Mouse (Mus musculus) urinary bladder, postnatal 14 days (tissue): ENCODE results near the gene Akr7a5.

Experiments used
- DNase-seq: peaks from one replicate; pipeline ENCODE4 v3.0.0; 2021; ENCODE audit warnings: low spot score

Akr7a5 gene

GRCm38 (mm10) chr4:139298671-139299366 lies 11.7 kb upstream of the Akr7a5 start:
- no peak for DNase-seq

- DNase-seq = no peak
Observed at GRCm38 (mm10) chr4:139301780-139302179, 8.8 kb upstream of the Akr7a5 start.

GRCm38 (mm10) chr4:139302241-139302640 lies 8.3 kb upstream of the Akr7a5 start:
- DNase-seq = no peak

GRCm38 (mm10) chr4:139305521-139305920 lies 5.0 kb upstream of the Akr7a5 start:
- DNase-seq = no peak

- DNase-seq = no peak
Observed at GRCm38 (mm10) chr4:139307916-139308315, 2.6 kb upstream of the Akr7a5 start.

- DNase-seq = no peak
Observed at GRCm38 (mm10) chr4:139309651-139310050, 893 bp upstream of the Akr7a5 start.

- DNase-seq = no peak
Observed at GRCm38 (mm10) chr4:139310899-139311701, 556 bp downstream of the Akr7a5 start.

GRCm38 (mm10) chr4:139311707-139312106 lies 1.2 kb downstream of the Akr7a5 start:
- DNase-seq = no peak

- no peak for DNase-seq
Observed at GRCm38 (mm10) chr4:139312632-139313031, 2.1 kb downstream of the Akr7a5 start.

GRCm38 (mm10) chr4:139318449-139318848 lies 7.9 kb downstream of the Akr7a5 start:
- no peak for DNase-seq

GRCm38 (mm10) chr4:139319740-139320139 lies 9.2 kb downstream of the Akr7a5 start:
- DNase-seq = no peak

- DNase-seq = peak; percentile 83
Observed at GRCm38 (mm10) chr4:139330605-139331004, 20.1 kb downstream of the Akr7a5 start.

- DNase-seq = no peak
Observed at GRCm38 (mm10) chr4:139334631-139335295, 24.2 kb downstream of the Akr7a5 start.

GRCm38 (mm10) chr4:139335507-139335906 lies 25.0 kb downstream of the Akr7a5 start:
- no peak for DNase-seq

GRCm38 (mm10) chr4:139336822-139337483 lies 26.4 kb downstream of the Akr7a5 start:
- DNase-seq = peak; percentile 81

GRCm38 (mm10) chr4:139338145-139338544 lies 27.6 kb downstream of the Akr7a5 start:
- no peak for DNase-seq

- no peak for DNase-seq
Observed at GRCm38 (mm10) chr4:139340835-139341234, 30.3 kb downstream of the Akr7a5 start.

GRCm38 (mm10) chr4:139341556-139342233 lies 31.2 kb downstream of the Akr7a5 start:
- no peak for DNase-seq

- no peak for DNase-seq
Observed at GRCm38 (mm10) chr4:139343718-139344117, 33.2 kb downstream of the Akr7a5 start.

GRCm38 (mm10) chr4:139345416-139346019 lies 35.0 kb downstream of the Akr7a5 start:
- DNase-seq = no peak
